Mouse (Mus musculus): ENCODE data around the gene Ulk4.

DNA sequence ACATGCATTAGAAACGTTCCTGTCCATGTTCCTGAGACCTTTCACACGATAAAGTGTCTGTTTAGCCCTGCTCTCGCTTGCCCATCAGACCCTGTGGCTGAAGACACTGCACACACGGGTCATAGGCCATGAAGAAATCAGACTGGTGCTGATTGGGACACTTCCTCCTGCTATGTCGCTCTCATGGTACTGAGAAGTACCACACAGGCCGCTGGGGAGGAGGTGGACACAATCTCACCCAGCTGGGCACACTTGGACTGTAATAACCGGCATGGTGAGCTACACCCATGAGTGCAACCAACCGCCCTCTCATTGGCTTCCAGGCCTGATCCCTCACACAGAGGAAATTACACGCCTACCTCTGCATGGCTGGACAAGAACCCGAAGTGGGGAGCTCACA lies 58.8 kb downstream of the Ulk4 start:
- TF ChIP-seq CTCF (IDR thresholded peaks at IDR 0.05; ENCODE audit: low read depth) (no peak), EP300 (IDR thresholded peaks at IDR 0.05; ENCODE audit: low read depth) (no peak)

Data from liver, postnatal 0 days (tissue).